Mouse (Mus musculus): ENCODE results near the gene Zfp820. TPM values are rescaled to one million over a fixed set of nuclear protein-coding genes. Genes with fewer than 3 reads are reported as not detected.
A peak's percentile ranks its signal among the peaks of the same experiment; 100 is the strongest.
"Not testable (repeated sequence)": the region's sequence is repeated elsewhere in the genome, so short reads cannot be mapped to it uniquely, and the experiment has no call there.

The Zfp820 gene
- 5.5 and 5.7 TPM in 2 replicates for polyA plus RNA-seq (2015; fragmentation: Nextera tagmentation; extraction: Ambion mirVana)

GRCm38 (mm10) chr17:21845545-21846321, at the start of gene Zfp820:
Gene Zfp820, minus strand, starts transcription at chr17:21845772.
- Histone ChIP-seq H3K9me3 (ENCODE audit: control insufficient read depth) (no peaks in the 10 kb centered on the region), H3K27ac (ENCODE audit: low read depth, low read length) (peak within 1 kb of the TSS; percentile 89), H3K4me3 (ENCODE audit: low read depth, low read length) (peak within 1 kb of the TSS; percentile 58), H3K9ac (ENCODE audit: low read depth, low read length) (peak within 1 kb of the TSS; percentile 70), H3K36me3 (ENCODE audit: control insufficient read depth, insufficient read depth) (no peaks in the 10 kb centered on the region), H3K4me2 (replicated peaks; ENCODE audit: low read depth) (peak within 1 kb of the TSS; percentile 60), H3K4me1 (replicated peaks; ENCODE audit: control insufficient read depth, insufficient read depth, low read length) (no peaks in the 10 kb centered on the region), H3K27me3 (replicated peaks; ENCODE audit: control insufficient read depth, insufficient read depth, low read length) (no peaks in the 10 kb centered on the region)
- ATAC-seq = peak; percentile 95
- WGBS = 2% methylated on average over 22 of the region's 22 CpGs
- TF ChIP-seq CTCF (IDR thresholded peaks at IDR 0.05; ENCODE audit: low read depth) = no peak

- H3K9ac ChIP-seq (ENCODE audit: low read depth, low read length) = no peak overlapping the region
- no peaks in the 10 kb centered on the region for H3K4me1 ChIP-seq (replicated peaks; ENCODE audit: control insufficient read depth, insufficient read depth, low read length)
- no peaks in the 10 kb centered on the region for H3K9me3 ChIP-seq (ENCODE audit: control insufficient read depth)
- 60% methylated on average over 1 of the region's 1 CpGs for WGBS
- no peak for ATAC-seq
- no peaks in the 10 kb centered on the region for H3K36me3 ChIP-seq (ENCODE audit: control insufficient read depth, insufficient read depth)
- H3K27me3 ChIP-seq (replicated peaks; ENCODE audit: control insufficient read depth, insufficient read depth, low read length) = no peaks in the 10 kb centered on the region
- no peak for TF ChIP-seq CTCF (IDR thresholded peaks at IDR 0.05; ENCODE audit: low read depth)
- H3K27ac ChIP-seq (ENCODE audit: low read depth, low read length) = no peak overlapping the region
- H3K4me2 ChIP-seq (replicated peaks; ENCODE audit: low read depth) = no peak overlapping the region
- no peak overlapping the region for H3K4me3 ChIP-seq (ENCODE audit: low read depth, low read length)
Measured at GRCm38 (mm10) chr17:21871256-21871655, 25.7 kb upstream of the Zfp820 start.

- H3K27ac ChIP-seq (ENCODE audit: low read depth, low read length); H3K9ac ChIP-seq (ENCODE audit: low read depth, low read length); H3K9me3 ChIP-seq (ENCODE audit: control insufficient read depth); H3K27me3 ChIP-seq (replicated peaks; ENCODE audit: control insufficient read depth, insufficient read depth, low read length); H3K4me1 ChIP-seq (replicated peaks; ENCODE audit: control insufficient read depth, insufficient read depth, low read length); H3K36me3 ChIP-seq (ENCODE audit: control insufficient read depth, insufficient read depth); H3K4me3 ChIP-seq (ENCODE audit: low read depth, low read length): not testable (repeated sequence)
- ATAC-seq = peak; percentile 66
- WGBS = 61% methylated on average over 8 of the region's 8 CpGs
- H3K4me2 ChIP-seq (replicated peaks; ENCODE audit: low read depth) = peak overlapping the region; percentile 60; the same call in 1 of the 2 replicates
Measured at GRCm38 (mm10) chr17:21846322-21846582, 680 bp upstream of the Zfp820 start.

GRCm38 (mm10) chr17:21838510-21838909, 7.1 kb downstream of the Zfp820 start:
- Histone ChIP-seq H3K27me3 (replicated peaks; ENCODE audit: control insufficient read depth, insufficient read depth, low read length) (no peaks in the 10 kb centered on the region), H3K4me2 (replicated peaks; ENCODE audit: low read depth) (no peak overlapping the region), H3K27ac (ENCODE audit: low read depth, low read length) (no peak overlapping the region), H3K9me3 (ENCODE audit: control insufficient read depth) (no peaks in the 10 kb centered on the region), H3K4me3 (ENCODE audit: low read depth, low read length) (no peak overlapping the region), H3K9ac (ENCODE audit: low read depth, low read length) (no peak overlapping the region), H3K36me3 (ENCODE audit: control insufficient read depth, insufficient read depth) (no peaks in the 10 kb centered on the region), H3K4me1 (replicated peaks; ENCODE audit: control insufficient read depth, insufficient read depth, low read length) (no peaks in the 10 kb centered on the region)
- WGBS = 58% methylated on average over 2 of the region's 2 CpGs
- ATAC-seq = no peak
- peak; percentile 50 for TF ChIP-seq CTCF (IDR thresholded peaks at IDR 0.05; ENCODE audit: low read depth)

- not testable (repeated sequence) for H3K36me3 ChIP-seq (ENCODE audit: control insufficient read depth, insufficient read depth)
Measured at GRCm38 (mm10) chr17:21801373-21801772, 44.2 kb downstream of the Zfp820 start.

GRCm38 (mm10) chr17:21792256-21792655, 53.3 kb downstream of the Zfp820 start:
- ATAC-seq = no peak
- Histone ChIP-seq H3K27me3 (replicated peaks; ENCODE audit: control insufficient read depth, insufficient read depth, low read length) (no peaks in the 10 kb centered on the region), H3K4me2 (replicated peaks; ENCODE audit: low read depth) (no peak overlapping the region), H3K9ac (ENCODE audit: low read depth, low read length) (no peak overlapping the region), H3K9me3 (ENCODE audit: control insufficient read depth) (no peaks in the 10 kb centered on the region), H3K27ac (ENCODE audit: low read depth, low read length) (no peak overlapping the region), H3K4me3 (ENCODE audit: low read depth, low read length) (no peak overlapping the region), H3K4me1 (replicated peaks; ENCODE audit: control insufficient read depth, insufficient read depth, low read length) (no peaks in the 10 kb centered on the region), H3K36me3 (ENCODE audit: control insufficient read depth, insufficient read depth) (no peaks in the 10 kb centered on the region)
- no peak for TF ChIP-seq CTCF (IDR thresholded peaks at IDR 0.05; ENCODE audit: low read depth)
- 80% methylated on average over 4 of the region's 4 CpGs for WGBS

More at GRCm38 (mm10) chr17:21801373-21801772, 44.2 kb downstream of the Zfp820 start:
- 45% methylated on average over 17 of the region's 19 CpGs for WGBS
- not testable (repeated sequence) for H3K27ac ChIP-seq (ENCODE audit: low read depth, low read length); ATAC-seq; H3K4me1 ChIP-seq (replicated peaks; ENCODE audit: control insufficient read depth, insufficient read depth, low read length); H3K9me3 ChIP-seq (ENCODE audit: control insufficient read depth); H3K9ac ChIP-seq (ENCODE audit: low read depth, low read length); H3K4me2 ChIP-seq (replicated peaks; ENCODE audit: low read depth); H3K27me3 ChIP-seq (replicated peaks; ENCODE audit: control insufficient read depth, insufficient read depth, low read length); H3K4me3 ChIP-seq (ENCODE audit: low read depth, low read length)

Measured in intestine, postnatal 0 days (tissue).